Mouse (Mus musculus): ENCODE results near the gene Arhgap10. TPM values are rescaled to one million over a fixed set of nuclear protein-coding genes. Genes with fewer than 3 reads are reported as not detected.

The Arhgap10 gene
- polyA plus RNA-seq, 1 experiment from 2014 or later = 34.6 TPM

DNA sequence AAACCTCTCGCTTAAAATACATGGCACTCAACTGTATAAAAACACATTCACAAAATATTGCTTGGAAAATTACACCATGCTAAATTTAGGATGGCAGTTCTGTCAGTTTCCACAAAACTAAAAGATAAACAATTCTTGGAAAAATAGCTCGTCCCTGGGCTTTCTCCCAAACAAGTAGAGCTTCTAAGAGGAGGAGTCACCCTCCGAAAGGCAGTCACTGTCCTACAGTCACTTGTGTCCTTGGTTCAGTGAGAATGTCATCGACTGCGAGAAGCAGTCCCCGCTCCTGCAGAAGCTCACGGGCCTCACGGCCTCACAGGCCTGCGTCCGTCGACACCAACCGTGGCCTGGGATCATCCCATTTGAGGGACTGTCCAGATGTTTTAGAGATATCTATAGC is 40.1 kb downstream of the Arhgap10 start:
- H3K36me3 ChIP-seq (ENCODE audit: control insufficient read depth, insufficient read depth, low read length) = no peaks in the 10 kb centered on the region
- no peak overlapping the region for H3K27ac ChIP-seq (ENCODE audit: low read length)
- no peaks in the 10 kb centered on the region for H3K27me3 ChIP-seq (ENCODE audit: control insufficient read depth, insufficient read depth, low read length)
- peaks cover 36% of the 10 kb centered on the region for H3K4me1 ChIP-seq (ENCODE audit: control insufficient read depth, insufficient read depth, low read length)
- H3K9me3 ChIP-seq (ENCODE audit: control insufficient read depth, low read depth, low read length) = no peaks in the 10 kb centered on the region
- no peak overlapping the region for H3K4me3 ChIP-seq (ENCODE audit: low read depth, low read length)
- no peak overlapping the region for H3K4me2 ChIP-seq (replicated peaks; ENCODE audit: low read depth, low read length)
- 76% methylated on average over 12 of the region's 12 CpGs for WGBS
- H3K9ac ChIP-seq (replicated peaks; ENCODE audit: low read depth, low read length) = no peak overlapping the region
- no peak for ATAC-seq (ENCODE audit: insufficient number of reproducible peaks, insufficient read depth, low FRiP score, low read depth)

DNA sequence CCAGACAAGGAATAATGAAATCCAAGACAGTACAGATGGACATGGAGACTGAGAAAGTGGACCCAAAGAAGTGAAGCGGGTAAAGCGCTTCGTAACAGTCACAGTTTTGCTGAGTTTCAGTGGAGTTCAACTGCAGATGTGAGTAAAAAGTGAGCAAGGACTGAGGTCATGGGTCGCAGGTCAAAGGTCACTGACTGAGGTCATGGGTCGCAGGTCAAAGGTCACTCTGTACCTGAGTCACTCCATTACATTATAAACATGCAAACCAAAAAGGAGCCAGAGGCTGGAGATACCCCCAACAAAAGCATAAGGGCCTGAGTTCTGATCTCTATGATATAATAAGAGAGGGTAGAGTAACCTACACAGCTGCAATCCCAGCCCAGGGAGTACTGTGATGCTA is 43.1 kb downstream of the Arhgap10 start:
- no peak overlapping the region for H3K4me3 ChIP-seq (ENCODE audit: low read depth, low read length)
- no peak overlapping the region for H3K4me2 ChIP-seq (replicated peaks; ENCODE audit: low read depth, low read length)
- H3K9ac ChIP-seq (replicated peaks; ENCODE audit: low read depth, low read length) = no peak overlapping the region
- ATAC-seq (ENCODE audit: insufficient number of reproducible peaks, insufficient read depth, low FRiP score, low read depth) = no peak
- no peak overlapping the region for H3K27ac ChIP-seq (ENCODE audit: low read length)
- H3K9me3 ChIP-seq (ENCODE audit: control insufficient read depth, low read depth, low read length) = no peaks in the 10 kb centered on the region
- H3K27me3 ChIP-seq (ENCODE audit: control insufficient read depth, insufficient read depth, low read length) = no peaks in the 10 kb centered on the region
- H3K36me3 ChIP-seq (ENCODE audit: control insufficient read depth, insufficient read depth, low read length) = no peaks in the 10 kb centered on the region
- H3K4me1 ChIP-seq (ENCODE audit: control insufficient read depth, insufficient read depth, low read length) = peaks cover 31% of the 10 kb centered on the region
- 91% methylated on average over 5 of the region's 5 CpGs for WGBS

DNA sequence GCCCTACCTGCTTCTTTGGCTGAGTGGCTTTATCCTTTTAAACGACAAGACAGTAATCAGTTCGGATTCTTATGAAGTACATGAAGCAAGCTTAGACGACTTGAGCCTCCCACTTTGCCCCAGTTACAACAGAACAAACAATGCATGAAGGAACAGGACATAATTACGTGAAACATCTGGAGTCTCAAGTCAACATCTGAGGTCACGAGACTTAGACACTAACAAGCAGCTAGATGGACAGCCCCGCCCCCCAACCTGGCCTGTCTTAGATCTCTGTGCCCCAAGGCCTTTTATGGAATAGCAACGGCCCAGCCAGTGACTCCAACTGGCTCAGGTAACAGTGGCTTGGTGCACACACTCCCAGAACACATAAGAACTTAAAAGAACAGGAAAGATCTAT is 44.0 kb downstream of the Arhgap10 start:
- Histone ChIP-seq H3K4me1 (ENCODE audit: control insufficient read depth, insufficient read depth, low read length) (peaks cover 28% of the 10 kb centered on the region), H3K4me2 (replicated peaks; ENCODE audit: low read depth, low read length) (no peak overlapping the region), H3K27ac (ENCODE audit: low read length) (peak overlapping the region; percentile 73; the same call in 1 of the 2 replicates), H3K9me3 (ENCODE audit: control insufficient read depth, low read depth, low read length) (no peaks in the 10 kb centered on the region), H3K4me3 (ENCODE audit: low read depth, low read length) (no peak overlapping the region), H3K9ac (replicated peaks; ENCODE audit: low read depth, low read length) (no peak overlapping the region), H3K36me3 (ENCODE audit: control insufficient read depth, insufficient read depth, low read length) (no peaks in the 10 kb centered on the region), H3K27me3 (ENCODE audit: control insufficient read depth, insufficient read depth, low read length) (no peaks in the 10 kb centered on the region)
- ATAC-seq (ENCODE audit: insufficient number of reproducible peaks, insufficient read depth, low FRiP score, low read depth) = no peak
- 28% methylated on average over 7 of the region's 7 CpGs for WGBS

DNA sequence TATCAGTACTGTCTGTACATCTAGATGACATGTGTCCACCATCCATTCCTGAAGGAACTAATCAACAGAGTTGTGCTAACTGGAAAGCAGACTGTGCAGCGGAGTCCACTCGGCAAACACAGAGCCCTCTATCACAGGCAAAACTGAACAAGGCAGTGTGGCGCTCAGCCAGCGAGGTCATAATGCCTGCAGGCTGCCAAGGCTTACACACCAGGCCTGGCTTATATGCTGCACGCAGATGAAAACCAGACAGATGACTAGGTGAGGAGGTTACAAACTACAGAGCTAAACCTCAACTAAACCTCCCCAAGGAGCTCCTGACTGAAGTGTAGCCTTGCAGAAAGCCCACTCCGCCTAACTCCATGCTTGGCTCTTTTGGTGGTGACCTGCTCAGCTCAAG is 44.4 kb downstream of the Arhgap10 start:
- Histone ChIP-seq H3K27ac (ENCODE audit: low read length) (peak overlapping the region; percentile 73; the same call in 1 of the 2 replicates), H3K4me1 (ENCODE audit: control insufficient read depth, insufficient read depth, low read length) (peaks cover 24% of the 10 kb centered on the region), H3K36me3 (ENCODE audit: control insufficient read depth, insufficient read depth, low read length) (no peaks in the 10 kb centered on the region), H3K9ac (replicated peaks; ENCODE audit: low read depth, low read length) (no peak overlapping the region), H3K4me2 (replicated peaks; ENCODE audit: low read depth, low read length) (no peak overlapping the region), H3K4me3 (ENCODE audit: low read depth, low read length) (no peak overlapping the region), H3K27me3 (ENCODE audit: control insufficient read depth, insufficient read depth, low read length) (no peaks in the 10 kb centered on the region), H3K9me3 (ENCODE audit: control insufficient read depth, low read depth, low read length) (no peaks in the 10 kb centered on the region)
- peak; percentile 66; the same call in 1 of the 2 replicates for ATAC-seq (ENCODE audit: insufficient number of reproducible peaks, insufficient read depth, low FRiP score, low read depth)
- WGBS = 39% methylated on average over 6 of the region's 6 CpGs

DNA sequence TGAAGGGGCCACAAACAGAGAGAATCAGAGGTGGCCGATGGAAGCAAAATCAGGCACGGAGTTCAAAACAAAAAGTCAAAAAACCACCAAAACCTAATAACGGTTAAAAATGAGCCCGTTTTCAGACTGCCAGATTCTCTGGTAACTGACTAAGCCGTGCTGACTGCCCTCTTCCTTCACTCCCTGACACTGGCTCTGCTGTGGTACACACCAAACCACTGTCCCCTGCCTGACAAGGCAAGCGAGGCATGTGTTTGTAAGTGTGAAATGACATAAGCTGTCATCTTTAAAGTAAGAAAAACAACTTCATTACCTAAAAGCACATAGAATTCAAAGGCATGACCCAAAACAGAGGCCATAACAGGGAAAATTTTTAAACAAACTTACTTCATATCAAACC is 56.4 kb downstream of the Arhgap10 start:
- no peak overlapping the region for H3K4me3 ChIP-seq (ENCODE audit: low read depth, low read length)
- no peak overlapping the region for H3K9ac ChIP-seq (replicated peaks; ENCODE audit: low read depth, low read length)
- whole genome bisulfite sequencing = 87% methylated on average over 6 of the region's 6 CpGs
- no peaks in the 10 kb centered on the region for H3K27me3 ChIP-seq (ENCODE audit: control insufficient read depth, insufficient read depth, low read length)
- H3K4me2 ChIP-seq (replicated peaks; ENCODE audit: low read depth, low read length) = no peak overlapping the region
- no peaks in the 10 kb centered on the region for H3K4me1 ChIP-seq (ENCODE audit: control insufficient read depth, insufficient read depth, low read length)
- no peaks in the 10 kb centered on the region for H3K9me3 ChIP-seq (ENCODE audit: control insufficient read depth, low read depth, low read length)
- ATAC-seq (ENCODE audit: insufficient number of reproducible peaks, insufficient read depth, low FRiP score, low read depth) = no peak
- no peaks in the 10 kb centered on the region for H3K36me3 ChIP-seq (ENCODE audit: control insufficient read depth, insufficient read depth, low read length)
- no peak overlapping the region for H3K27ac ChIP-seq (ENCODE audit: low read length)

DNA sequence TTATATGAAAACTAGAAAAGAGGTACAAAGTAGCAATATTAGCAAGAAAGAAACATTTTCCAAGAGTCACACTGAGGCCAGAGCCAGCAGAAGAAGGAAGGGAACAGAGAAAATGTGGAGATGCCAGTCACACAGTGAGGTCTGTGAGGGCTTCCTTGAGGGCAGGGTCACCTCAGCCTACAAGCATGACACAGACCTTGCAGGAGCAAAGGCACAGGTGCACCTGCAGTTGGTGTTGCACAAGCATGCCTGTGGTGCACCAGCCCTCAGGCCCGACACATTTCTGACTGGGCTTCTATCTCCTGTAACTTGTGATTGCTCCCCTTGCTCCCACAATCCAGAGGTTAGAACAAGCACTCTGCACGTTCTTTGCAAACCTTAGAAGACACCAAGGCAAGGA is 57.4 kb downstream of the Arhgap10 start:
- H3K4me2 ChIP-seq (replicated peaks; ENCODE audit: low read depth, low read length) = no peak overlapping the region
- H3K27me3 ChIP-seq (ENCODE audit: control insufficient read depth, insufficient read depth, low read length) = no peaks in the 10 kb centered on the region
- no peaks in the 10 kb centered on the region for H3K36me3 ChIP-seq (ENCODE audit: control insufficient read depth, insufficient read depth, low read length)
- ATAC-seq (ENCODE audit: insufficient number of reproducible peaks, insufficient read depth, low FRiP score, low read depth) = no peak
- H3K9ac ChIP-seq (replicated peaks; ENCODE audit: low read depth, low read length) = no peak overlapping the region
- no peaks in the 10 kb centered on the region for H3K9me3 ChIP-seq (ENCODE audit: control insufficient read depth, low read depth, low read length)
- 77% methylated on average over 2 of the region's 2 CpGs for WGBS
- no peaks in the 10 kb centered on the region for H3K4me1 ChIP-seq (ENCODE audit: control insufficient read depth, insufficient read depth, low read length)
- no peak overlapping the region for H3K4me3 ChIP-seq (ENCODE audit: low read depth, low read length)
- no peak overlapping the region for H3K27ac ChIP-seq (ENCODE audit: low read length)

DNA sequence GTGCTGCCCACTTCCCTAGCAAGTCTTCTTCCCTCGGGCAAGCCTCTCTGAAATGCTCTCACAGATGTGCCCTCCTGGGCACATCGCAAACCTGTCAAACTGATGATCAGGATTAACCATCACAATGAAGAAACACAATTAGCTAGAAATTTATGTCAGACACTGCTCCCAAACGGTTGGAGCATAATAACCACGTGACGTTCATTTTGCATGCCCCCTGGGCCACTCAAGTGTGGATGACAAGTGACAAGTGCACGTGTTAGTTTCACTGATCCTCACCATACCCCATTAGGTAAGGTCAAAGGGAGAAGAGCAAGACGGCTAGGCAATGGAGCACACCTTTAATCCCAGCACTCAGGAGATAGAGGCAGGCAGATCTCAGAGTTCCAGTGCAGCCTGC is 58.1 kb downstream of the Arhgap10 start:
- no peak overlapping the region for H3K4me2 ChIP-seq (replicated peaks; ENCODE audit: low read depth, low read length)
- no peaks in the 10 kb centered on the region for H3K9me3 ChIP-seq (ENCODE audit: control insufficient read depth, low read depth, low read length)
- ATAC-seq (ENCODE audit: insufficient number of reproducible peaks, insufficient read depth, low FRiP score, low read depth) = no peak
- 78% methylated on average over 7 of the region's 7 CpGs for WGBS
- H3K27ac ChIP-seq (ENCODE audit: low read length) = no peak overlapping the region
- H3K27me3 ChIP-seq (ENCODE audit: control insufficient read depth, insufficient read depth, low read length) = no peaks in the 10 kb centered on the region
- H3K4me1 ChIP-seq (ENCODE audit: control insufficient read depth, insufficient read depth, low read length) = no peaks in the 10 kb centered on the region
- H3K9ac ChIP-seq (replicated peaks; ENCODE audit: low read depth, low read length) = no peak overlapping the region
- no peaks in the 10 kb centered on the region for H3K36me3 ChIP-seq (ENCODE audit: control insufficient read depth, insufficient read depth, low read length)
- H3K4me3 ChIP-seq (ENCODE audit: low read depth, low read length) = no peak overlapping the region

DNA sequence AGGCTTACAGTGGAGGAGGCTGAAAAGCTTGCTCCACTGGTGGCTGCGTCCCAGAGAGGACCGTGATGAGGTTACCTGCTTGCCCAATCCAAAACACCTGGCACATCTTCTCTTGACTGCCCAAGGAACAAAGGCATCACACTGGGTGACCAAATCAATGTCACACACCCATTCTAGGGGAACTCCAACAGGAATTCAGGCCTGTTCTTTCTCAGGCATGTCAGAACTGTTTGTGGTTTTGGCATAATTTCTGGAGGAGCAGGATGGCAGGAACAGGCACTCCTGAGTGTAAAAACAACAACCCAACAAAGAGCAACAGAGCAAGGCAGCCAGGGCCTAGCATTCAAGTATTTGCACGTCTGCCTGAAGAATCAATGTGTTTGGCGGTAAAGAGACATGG is 59.2 kb downstream of the Arhgap10 start:
- H3K4me3 ChIP-seq (ENCODE audit: low read depth, low read length) = no peak overlapping the region
- no peaks in the 10 kb centered on the region for H3K27me3 ChIP-seq (ENCODE audit: control insufficient read depth, insufficient read depth, low read length)
- no peak overlapping the region for H3K27ac ChIP-seq (ENCODE audit: low read length)
- no peak overlapping the region for H3K4me2 ChIP-seq (replicated peaks; ENCODE audit: low read depth, low read length)
- no peak overlapping the region for H3K9ac ChIP-seq (replicated peaks; ENCODE audit: low read depth, low read length)
- no peaks in the 10 kb centered on the region for H3K4me1 ChIP-seq (ENCODE audit: control insufficient read depth, insufficient read depth, low read length)
- H3K36me3 ChIP-seq (ENCODE audit: control insufficient read depth, insufficient read depth, low read length) = no peaks in the 10 kb centered on the region
- H3K9me3 ChIP-seq (ENCODE audit: control insufficient read depth, low read depth, low read length) = no peaks in the 10 kb centered on the region
- WGBS = 91% methylated on average over 4 of the region's 4 CpGs
- no peak for ATAC-seq (ENCODE audit: insufficient number of reproducible peaks, insufficient read depth, low FRiP score, low read depth)

DNA sequence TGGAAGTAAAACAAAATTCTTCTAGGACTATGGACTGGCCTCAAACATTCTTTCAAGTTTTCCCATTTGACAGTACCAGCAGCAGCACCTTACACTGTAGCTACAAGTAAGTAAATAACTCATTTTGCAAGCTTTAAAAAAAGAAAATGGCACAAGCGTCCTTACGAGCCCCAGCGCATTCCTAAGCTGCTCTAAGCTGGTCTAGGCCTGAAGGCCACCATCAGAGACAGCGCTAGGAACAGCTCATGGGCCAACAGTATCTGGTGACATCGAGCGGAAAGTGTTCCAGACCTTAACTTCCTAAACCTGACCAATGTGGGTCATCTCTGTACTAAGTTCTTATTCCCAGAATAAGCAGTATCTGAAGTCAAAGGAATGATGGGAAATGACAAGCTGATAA is 61.5 kb downstream of the Arhgap10 start:
- WGBS = 91% methylated on average over 6 of the region's 6 CpGs
- no peak overlapping the region for H3K9ac ChIP-seq (replicated peaks; ENCODE audit: low read depth, low read length)
- no peaks in the 10 kb centered on the region for H3K4me1 ChIP-seq (ENCODE audit: control insufficient read depth, insufficient read depth, low read length)
- no peak for ATAC-seq (ENCODE audit: insufficient number of reproducible peaks, insufficient read depth, low FRiP score, low read depth)
- H3K27me3 ChIP-seq (ENCODE audit: control insufficient read depth, insufficient read depth, low read length) = no peaks in the 10 kb centered on the region
- H3K4me3 ChIP-seq (ENCODE audit: low read depth, low read length) = no peak overlapping the region
- no peaks in the 10 kb centered on the region for H3K36me3 ChIP-seq (ENCODE audit: control insufficient read depth, insufficient read depth, low read length)
- no peak overlapping the region for H3K27ac ChIP-seq (ENCODE audit: low read length)
- H3K9me3 ChIP-seq (ENCODE audit: control insufficient read depth, low read depth, low read length) = peaks cover 3% of the 10 kb centered on the region; the same call in 1 of the 2 replicates
- H3K4me2 ChIP-seq (replicated peaks; ENCODE audit: low read depth, low read length) = no peak overlapping the region
